Mouse (Mus musculus) C2C12 (cell line): ENCODE data around the gene Gm17581. TPM values are rescaled to one million over a fixed set of nuclear protein-coding genes. Genes with fewer than 3 reads are reported as not detected.
A peak's percentile ranks its signal among the peaks of the same experiment; 100 is the strongest.

ENCODE experiments used
- H3K27me3 ChIP-seq: one replicate; pipeline ENCODE4 v1.6.1; 2011; ENCODE audit not compliant: control insufficient read depth, insufficient read depth, insufficient read length
- H3K36me3 ChIP-seq: one replicate; pipeline ENCODE4 v1.6.1; 2011; ENCODE audit not compliant: control insufficient read depth, insufficient read depth
- H3K4me3 ChIP-seq: one replicate; pipeline ENCODE4 v1.5.1; 2011; ENCODE audit warnings: mild to moderate bottlenecking, control low read depth; ENCODE audit not compliant: poor library complexity, insufficient read depth, severe bottlenecking
- H3K79me2 ChIP-seq: one replicate; pipeline ENCODE4 v1.6.1; 2011; ENCODE audit not compliant: control insufficient read depth, insufficient read depth
- H3K79me3 ChIP-seq: one replicate; pipeline ENCODE4 v1.6.1; 2011; ENCODE audit warnings: low read depth, control low read depth
- H3ac ChIP-seq: one replicate; pipeline ENCODE3; 2011; ENCODE audit warnings: low read depth; ENCODE audit not compliant: control insufficient read depth, insufficient read length
- CEBPB ChIP-seq: IDR thresholded peaks from one replicate; pipeline ENCODE4 v1.6.1; 2011; ENCODE audit warnings: low read depth, mild to moderate bottlenecking, control low read depth, moderate library complexity
- CTCF ChIP-seq: IDR thresholded peaks from one replicate; pipeline ENCODE4 v1.5.1; 2011; ENCODE audit not compliant: control insufficient read depth, insufficient read depth, insufficient read length
- FOSL1 ChIP-seq: IDR thresholded peaks from one replicate; pipeline ENCODE4 v1.8.0; 2011; ENCODE audit warnings: mild to moderate bottlenecking, low read length; ENCODE audit not compliant: poor library complexity, insufficient read depth, severe bottlenecking
- MAX ChIP-seq: IDR thresholded peaks from one replicate; pipeline ENCODE4 v1.6.1; 2011; ENCODE audit warnings: mild to moderate bottlenecking, control low read depth
- MYOD1 ChIP-seq: IDR thresholded peaks from one replicate; pipeline ENCODE4 v1.6.1; 2011; ENCODE audit warnings: low read depth; ENCODE audit not compliant: control insufficient read depth, insufficient read length
- MYOG ChIP-seq: IDR thresholded peaks from one replicate; pipeline ENCODE4 v1.6.1; 2011; ENCODE audit not compliant: control insufficient read depth, insufficient read length; ENCODE audit errors: extremely low read depth
- USF1 ChIP-seq: IDR thresholded peaks from one replicate; pipeline ENCODE4 v1.6.1; 2011; ENCODE audit warnings: low read depth, mild to moderate bottlenecking, control low read depth, moderate library complexity
- polyA plus RNA-seq: library from polyadenylated mRNA; unstranded; fragments of >200 nt; fragmentation: generic; extraction: Trizol; gene quantifications from one replicate; pipeline ENCODE4 v1.2.1, GENCODE M21; 2012; ENCODE audit warnings: missing spikeins

The Gm17581 gene
- polyA plus RNA-seq, 1 experiment: not detected

- peaks cover 66% of the 10 kb centered on the region for H3K27me3 ChIP-seq
- H3K36me3 ChIP-seq: no peaks in the 10 kb centered on the region
- H3K79me3 ChIP-seq: no peaks in the 10 kb centered on the region
- H3K79me2 ChIP-seq: no peaks in the 10 kb centered on the region
- no peak for TF ChIP-seq CTCF
- TF ChIP-seq FOSL1: no peak
- no peak for TF ChIP-seq CEBPB
- no peak for TF ChIP-seq USF1
- TF ChIP-seq MAX: no peak
- no peak for TF ChIP-seq MYOG
- TF ChIP-seq MYOD1: no peak
- H3K4me3 ChIP-seq: no peak overlapping the region
- H3ac ChIP-seq: no peak overlapping the region
These were observed 41.4 kb upstream of the Gm17581 start for GRCm38 (mm10) chr2:155776824-155777687.

GRCm38 (mm10) chr2:155775685-155776263 lies 40.1 kb upstream of the Gm17581 start:
- no peaks in the 10 kb centered on the region for H3K36me3 ChIP-seq
- no peak overlapping the region for H3K4me3 ChIP-seq
- peaks cover 61% of the 10 kb centered on the region for H3K27me3 ChIP-seq
- H3K79me2 ChIP-seq: no peaks in the 10 kb centered on the region
- H3ac ChIP-seq: peak overlapping the region; percentile 20
- H3K79me3 ChIP-seq: no peaks in the 10 kb centered on the region
- TF ChIP-seq MYOG (no peak), CEBPB (no peak), FOSL1 (no peak), MAX (no peak), CTCF (no peak), MYOD1 (no peak), USF1 (no peak)

- no peaks in the 10 kb centered on the region for H3K79me3 ChIP-seq
- H3K79me2 ChIP-seq: no peaks in the 10 kb centered on the region
- peak within 1 kb of the TSS; percentile 20 for H3ac ChIP-seq
- no peak within 1 kb of the TSS for H3K4me3 ChIP-seq
- TF ChIP-seq USF1 (no peak), MYOG (no peak), FOSL1 (no peak), CEBPB (no peak), MYOD1 (no peak)
- peaks cover 60% of the 10 kb centered on the region for H3K27me3 ChIP-seq
- no peaks in the 10 kb centered on the region for H3K36me3 ChIP-seq
These were observed 39.4 kb upstream of the Gm17581 start, which contains the start of gene Mmp24 for GRCm38 (mm10) chr2:155774927-155775684. TSS of gene Mmp24 (plus strand) at chr2:155775342.

- Histone ChIP-seq H3K79me2 (no peaks in the 10 kb centered on the region), H3K27me3 (peaks cover 60% of the 10 kb centered on the region), H3K4me3 (no peak overlapping the region), H3K36me3 (no peaks in the 10 kb centered on the region), H3K79me3 (no peaks in the 10 kb centered on the region), H3ac (no peak overlapping the region)
- TF ChIP-seq USF1 (no peak), CTCF (no peak), MYOG (no peak), CEBPB (no peak), MAX (no peak), MYOD1 (no peak), FOSL1 (no peak)
These were observed 38.7 kb upstream of the Gm17581 start for GRCm38 (mm10) chr2:155774261-155774926.

GRCm38 (mm10) chr2:155773664-155774063 lies 38.0 kb upstream of the Gm17581 start:
- no peaks in the 10 kb centered on the region for H3K79me2 ChIP-seq
- no peak for TF ChIP-seq MAX
- H3K36me3 ChIP-seq: no peaks in the 10 kb centered on the region
- no peak overlapping the region for H3K4me3 ChIP-seq
- peaks cover 55% of the 10 kb centered on the region for H3K27me3 ChIP-seq
- no peak overlapping the region for H3ac ChIP-seq
- no peaks in the 10 kb centered on the region for H3K79me3 ChIP-seq
